Mouse (Mus musculus): ENCODE measurements around the gene Atf2. TPM values are rescaled to one million over a fixed set of nuclear protein-coding genes. Genes with fewer than 3 reads are reported as not detected.

Gene Atf2
- total and polyA plus RNA-seq, 3 experiments, result 15.9 to 40.9 (median 25.8) TPM

- Histone ChIP-seq H3K4me1 (ENCODE audit: control insufficient read depth in 1 of 2, insufficient read depth in 2 of 2) (no peaks in the 10 kb centered on the region), H3K27ac (ENCODE audit: insufficient read depth, low read depth) (no peak overlapping the region), H3K79me2 (replicated peaks; ENCODE audit: control insufficient read depth, extremely low read depth, insufficient read depth, poor library complexity, severe bottlenecking) (no peaks in the 10 kb centered on the region), H3K27me3 (replicated peaks) (no peaks in the 10 kb centered on the region), H3K9me3 (replicated peaks; ENCODE audit: low read length) (no peaks in the 10 kb centered on the region), H3K4me3 (replicated peaks in 1 of 3; ENCODE audit: low read depth in 2 of 3, low read length in 2 of 3, poor library complexity in 1 of 3) (no peak overlapping the region), H3K36me3 (replicated peaks in 1 of 2; ENCODE audit: control insufficient read depth in 1 of 2, insufficient read depth in 1 of 2, low read length in 1 of 2) (peaks cover 0 to 14% of the 10 kb centered on the region in 2 experiments), H3K9ac (ENCODE audit: insufficient read depth, low read depth) (no peak overlapping the region), H3K4me2 (ENCODE audit: insufficient read depth, low read depth, poor library complexity, severe bottlenecking) (no peak overlapping the region)
- TF ChIP-seq JUND (conservative IDR thresholded peaks at IDR 0.05; ENCODE audit: low read depth, low read length) (no peak), SIN3A (IDR thresholded peaks at IDR 0.05; ENCODE audit: low read length) (no peak), MAZ (IDR thresholded peaks at IDR 0.05; ENCODE audit: low read depth, low read length) (no peak), ZNF384 (IDR thresholded peaks at IDR 0.05; ENCODE audit: low read depth, low read length) (no peak)
- in situ Hi-C loops (cut with MboI; ENCODE audit: low pct_ligation_motif_present, low pct_unique_long_range_greater_than_20kb, low sequenced_read_pairs), result no loop called here
- DNase-seq (ENCODE audit: extremely low read depth), result no peak
- dilution Hi-C loops (cut with MboI; ENCODE audit: extremely low pct_ligation_motif_present, extremely low pct_unique_long_range_greater_than_20kb, low sequenced_read_pairs), result no loop called here
These were observed 8.7 kb upstream of the Atf2 start for GRCm38 (mm10) chr2:73901169-73901568.

GRCm38 (mm10) chr2:73900364-73900763 is 7.9 kb upstream of the Atf2 start:
- no peaks in the 10 kb centered on the region for H3K79me2 ChIP-seq (replicated peaks; ENCODE audit: control insufficient read depth, extremely low read depth, insufficient read depth, poor library complexity, severe bottlenecking)
- no peak overlapping the region for H3K4me2 ChIP-seq (ENCODE audit: insufficient read depth, low read depth, poor library complexity, severe bottlenecking)
- no peak for DNase-seq (ENCODE audit: extremely low read depth)
- dilution Hi-C loops (cut with MboI; ENCODE audit: extremely low pct_ligation_motif_present, extremely low pct_unique_long_range_greater_than_20kb, low sequenced_read_pairs), result no loop called here
- no peaks in the 10 kb centered on the region for H3K9me3 ChIP-seq (replicated peaks; ENCODE audit: low read length)
- in situ Hi-C loops (cut with MboI; ENCODE audit: low pct_ligation_motif_present, low pct_unique_long_range_greater_than_20kb, low sequenced_read_pairs), result no loop called here
- TF ChIP-seq IRF4 (IDR thresholded peaks at IDR 0.05; ENCODE audit: low read depth, low read length) (no peak), ZMIZ1 (IDR thresholded peaks at IDR 0.05; ENCODE audit: low read depth, low read length) (no peak), TCF12 (IDR thresholded peaks at IDR 0.05; ENCODE audit: low read depth, low read length) (no peak), PAX5 (IDR thresholded peaks at IDR 0.05; ENCODE audit: low read length) (no peak), ELF1 (IDR thresholded peaks at IDR 0.05; ENCODE audit: low read depth, low read length) (no peak), NRF1 (IDR thresholded peaks at IDR 0.05; ENCODE audit: low read depth, low read length) (no peak), ETS1 (conservative IDR thresholded peaks at IDR 0.05; ENCODE audit: low read depth, low read length) (no peak), MAFK (IDR thresholded peaks at IDR 0.05; ENCODE audit: insufficient replicate concordance, low read length) (no peak), MAZ (IDR thresholded peaks at IDR 0.05; ENCODE audit: low read depth, low read length) (no peak), MAX (IDR thresholded peaks at IDR 0.05; ENCODE audit: low read length) (no peak), EP300 (IDR thresholded peaks at IDR 0.05; ENCODE audit: low read length) (no peak), E2F4 (IDR thresholded peaks at IDR 0.05; ENCODE audit: insufficient replicate concordance, low read depth, low read length) (no peak), CHD2 (IDR thresholded peaks at IDR 0.05; ENCODE audit: low read length) (no peak), SIN3A (IDR thresholded peaks at IDR 0.05; ENCODE audit: low read length) (no peak), SMC3 (IDR thresholded peaks at IDR 0.05; ENCODE audit: low read depth, low read length) (no peak), JUN (IDR thresholded peaks at IDR 0.05; ENCODE audit: insufficient read depth, low read depth, low read length) (no peak)
- H3K27me3 ChIP-seq (replicated peaks), result no peaks in the 10 kb centered on the region
- no peak overlapping the region for H3K9ac ChIP-seq (ENCODE audit: insufficient read depth, low read depth)
- peaks cover 0 to 11% of the 10 kb centered on the region in 2 experiments for H3K36me3 ChIP-seq (replicated peaks in 1 of 2; ENCODE audit: control insufficient read depth in 1 of 2, insufficient read depth in 1 of 2, low read length in 1 of 2)
- no peak overlapping the region for H3K27ac ChIP-seq (ENCODE audit: insufficient read depth, low read depth)
- no peaks in the 10 kb centered on the region for H3K4me1 ChIP-seq (ENCODE audit: control insufficient read depth in 1 of 2, insufficient read depth in 2 of 2)
- no peak overlapping the region for H3K4me3 ChIP-seq (replicated peaks in 1 of 3; ENCODE audit: low read depth in 2 of 3, low read length in 2 of 3, poor library complexity in 1 of 3)
